Mouse (Mus musculus): ENCODE data around the gene Clec1a.

DNA sequence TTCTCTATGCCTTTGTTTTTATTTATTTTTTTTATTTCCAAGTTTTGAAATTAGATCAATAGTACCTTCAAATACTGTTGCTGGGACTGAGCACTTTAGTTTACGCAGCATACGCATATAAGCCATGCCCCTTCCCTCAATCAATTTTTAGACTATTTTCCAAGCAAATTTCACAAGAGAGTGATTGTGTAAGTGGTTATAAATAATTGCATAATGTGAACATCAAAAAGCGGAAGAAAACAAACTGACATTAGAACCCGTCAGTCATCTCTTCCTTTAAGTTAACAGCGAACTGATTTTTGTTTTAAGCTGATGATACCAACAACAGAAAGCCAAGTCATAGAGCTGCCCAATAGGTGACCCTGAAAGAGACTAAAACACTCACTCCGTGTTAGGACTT, 19.6 kb upstream of the Clec1a start:
- no peak for TF ChIP-seq CTCF (IDR thresholded peaks at IDR 0.05)
- no peak for TF ChIP-seq EP300 (IDR thresholded peaks at IDR 0.05)
